Mouse (Mus musculus): ENCODE data around the gene Spata2l.
A peak's percentile ranks its signal among the peaks of the same experiment; 100 is the strongest.
"Not testable (repeated sequence)": the region's sequence is repeated elsewhere in the genome, so short reads cannot be mapped to it uniquely, and the experiment has no call there.

Spata2l gene

GRCm38 (mm10) chr8:123245543-123245942 lies 9.5 kb upstream of the Spata2l start:
- DNase-seq: no peak

DNA sequence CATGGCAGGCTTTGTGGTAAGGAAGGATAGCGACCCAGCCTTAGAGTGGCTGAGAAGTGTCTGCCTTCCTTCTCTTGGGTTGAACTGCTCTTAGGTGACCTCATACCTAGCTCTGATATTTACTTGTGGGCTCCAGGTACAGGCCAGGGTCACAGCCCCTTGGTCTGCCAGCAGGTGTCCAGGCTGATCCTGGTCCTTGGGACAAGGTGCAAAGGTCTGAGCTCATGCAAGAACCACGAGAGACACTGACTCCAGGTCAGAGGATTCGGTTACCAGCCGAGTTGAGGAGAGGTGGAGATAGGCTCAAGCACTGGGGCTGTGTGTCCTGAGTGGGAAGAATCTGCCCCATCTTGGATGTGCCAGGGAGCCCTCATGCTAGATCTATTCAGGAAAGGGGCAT lies 8.3 kb upstream of the Spata2l start:
- DNase-seq: no peak

DNA sequence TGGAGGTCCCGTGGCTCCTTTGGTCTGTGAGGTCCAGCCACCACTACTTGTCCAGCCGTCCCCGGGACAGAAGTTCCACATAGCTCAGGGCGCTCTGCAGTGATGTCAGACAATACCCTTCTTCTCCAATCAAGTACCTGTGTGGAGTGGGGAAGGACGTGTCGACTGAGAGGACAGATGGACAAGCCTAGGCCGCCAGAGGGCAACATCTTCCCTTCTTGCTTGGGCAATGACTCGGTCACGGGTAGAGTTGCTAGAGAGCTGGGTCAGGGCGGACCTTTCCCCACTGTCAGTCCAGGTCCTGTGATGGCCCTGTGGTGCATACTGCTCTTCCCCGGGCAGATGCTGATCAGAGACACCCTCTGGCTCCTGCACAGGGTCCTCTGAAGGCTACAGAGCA lies 7.0 kb upstream of the Spata2l start:
- DNase-seq: no peak

DNA sequence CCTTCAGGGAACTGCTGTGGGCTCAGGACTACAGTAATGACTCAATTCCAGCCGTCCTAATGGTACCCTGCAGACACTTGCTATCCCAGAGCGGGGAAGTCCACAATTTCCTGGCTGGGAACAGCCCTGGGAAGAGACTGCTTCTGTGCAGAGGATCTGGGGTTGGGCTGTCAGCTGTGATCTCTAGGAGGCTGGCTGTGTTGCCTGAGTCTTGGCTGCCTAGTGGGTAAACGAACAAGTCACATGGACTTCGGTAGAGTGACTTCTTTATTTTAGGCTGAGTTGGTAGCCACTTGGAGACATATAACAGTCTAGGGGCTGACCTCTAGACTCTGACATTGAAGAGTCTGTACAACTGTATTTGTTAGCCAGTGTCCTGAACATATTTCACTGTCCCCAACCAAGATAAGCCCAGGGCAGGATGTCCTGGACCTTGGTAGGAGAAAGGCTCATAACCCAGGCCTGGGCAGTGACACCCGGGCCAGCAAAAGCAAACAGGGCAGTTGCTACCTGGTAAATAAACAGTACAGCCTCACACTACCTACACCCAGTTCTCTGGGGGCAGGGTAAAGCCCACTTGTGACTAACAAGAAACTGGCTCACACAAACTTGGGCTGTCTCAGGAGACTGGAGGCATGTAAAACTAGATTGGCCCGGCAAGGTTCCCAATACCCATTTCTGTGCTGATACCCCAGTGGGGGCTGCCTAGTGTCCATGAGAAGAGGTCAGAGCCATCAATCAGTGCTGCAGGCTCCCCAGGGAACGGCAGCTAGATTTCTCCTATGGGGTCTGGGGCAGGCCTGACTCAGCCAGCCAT lies 6.3 kb upstream of the Spata2l start:
- no peak for DNase-seq

DNA sequence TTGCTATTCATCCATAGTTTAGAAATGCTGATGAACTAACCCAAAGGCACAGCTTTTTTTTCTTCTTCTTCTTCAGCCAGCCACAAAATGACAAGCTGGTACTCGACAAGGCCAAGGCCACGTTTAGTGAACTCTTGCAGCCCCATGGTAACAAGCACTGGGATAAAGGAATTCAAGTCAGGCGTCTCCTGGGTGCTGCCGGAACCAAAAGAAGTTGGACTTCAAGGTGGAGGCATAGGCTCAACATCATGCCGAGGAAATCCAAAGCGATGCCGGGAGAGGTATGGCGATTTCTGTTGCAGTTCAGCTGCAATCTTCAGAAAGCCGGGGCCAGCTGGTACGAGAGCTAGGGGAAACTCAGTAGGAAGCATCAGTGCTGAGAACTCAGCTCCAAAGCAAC lies 3.4 kb upstream of the Spata2l start:
- no peak for DNase-seq

DNA sequence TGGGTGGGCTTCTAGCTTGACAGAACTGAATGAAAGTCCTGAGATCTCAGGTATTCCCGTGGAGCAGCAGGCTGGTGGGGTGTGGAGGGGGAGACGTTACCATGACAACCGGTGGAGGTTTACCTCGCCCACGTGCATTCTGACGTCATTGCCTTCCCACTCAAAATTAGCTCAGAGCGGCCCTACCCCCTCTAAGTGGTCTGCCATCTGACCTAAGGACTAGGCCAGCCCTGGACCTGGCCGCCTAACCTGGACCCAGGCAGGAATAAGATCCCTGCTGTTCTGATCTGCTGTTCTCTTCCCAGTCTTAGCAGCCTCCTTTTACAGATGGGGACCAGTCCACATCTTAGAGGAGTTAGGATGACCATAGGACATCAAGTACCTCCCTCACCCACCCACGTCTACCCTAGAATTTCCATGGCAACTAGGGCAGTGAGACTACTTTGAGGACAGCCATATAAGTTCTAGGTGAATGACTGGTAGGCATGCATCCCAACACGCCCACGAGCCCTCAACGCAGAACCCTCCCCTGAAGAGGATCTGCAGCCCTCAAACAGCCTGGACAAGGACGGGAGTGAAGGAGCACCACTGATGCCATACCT lies 1.0 kb downstream of the Spata2l start:
- peak; percentile 42 to 43 for DNase-seq

GRCm38 (mm10) chr8:123233760-123234159 lies 2.3 kb downstream of the Spata2l start:
- no peak for DNase-seq

DNA sequence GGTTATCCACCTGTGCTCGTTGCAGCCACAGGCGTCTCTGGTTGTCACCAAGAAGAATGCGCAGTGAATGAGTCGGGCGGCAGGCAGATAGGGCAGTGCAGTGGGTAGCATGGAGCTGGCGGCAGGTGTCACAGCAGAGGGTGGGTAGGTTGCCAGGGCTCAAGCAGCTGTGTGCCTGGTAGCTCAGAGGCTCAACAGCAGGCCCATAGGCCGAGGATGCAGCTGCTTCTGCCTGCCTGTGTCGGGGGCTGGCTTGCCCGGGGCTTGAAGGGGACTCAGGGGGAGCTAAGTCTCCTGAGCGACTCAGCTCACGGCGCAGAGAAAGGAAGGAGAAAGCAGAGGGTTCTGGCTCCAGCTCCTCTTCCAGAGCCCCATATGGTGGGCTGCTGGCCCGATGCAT lies 2.7 kb downstream of the Spata2l start:
- DNase-seq: no peak

- DNase-seq: no peak
These were observed 3.5 kb downstream of the Spata2l start for GRCm38 (mm10) chr8:123232553-123232952.

- no peak for DNase-seq
These were observed 4.3 kb downstream of the Spata2l start for GRCm38 (mm10) chr8:123231742-123232141.

DNA sequence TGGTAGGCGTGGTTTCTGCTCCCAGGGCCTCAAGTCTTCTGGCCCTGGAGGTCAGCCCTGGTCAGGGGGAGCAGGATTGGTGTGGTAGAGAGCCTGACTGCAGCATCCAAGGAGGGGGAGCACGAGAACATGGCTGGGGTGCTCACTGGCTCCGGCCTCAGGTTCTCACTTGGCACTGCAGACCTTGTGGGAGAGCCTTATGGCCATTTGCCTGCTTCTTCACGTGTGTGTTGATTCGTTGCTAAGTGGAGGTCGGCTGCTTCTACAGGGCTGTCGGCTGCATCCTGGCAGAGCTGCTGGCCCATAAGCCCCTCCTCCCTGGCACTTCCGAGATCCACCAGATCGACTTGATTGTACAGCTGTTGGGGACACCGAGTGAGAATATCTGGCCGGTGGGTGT lies 5.7 kb downstream of the Spata2l start:
- DNase-seq: not testable (repeated sequence)

- no peak for DNase-seq
These were observed 7.6 kb downstream of the Spata2l start for GRCm38 (mm10) chr8:123228416-123228815.

GRCm38 (mm10) chr8:123224278-123225266 lies 11.5 kb downstream of the Spata2l start, which contains the start of gene Cdk10:
TSS of gene Cdk10 (plus strand) at chr8:123224842.
- peak; percentile 95 to 97 for DNase-seq

- DNase-seq: no peak
These were observed 15.1 kb downstream of the Spata2l start for GRCm38 (mm10) chr8:123220917-123221316.

- DNase-seq: no peak
These were observed 20.6 kb downstream of the Spata2l start for GRCm38 (mm10) chr8:123215430-123215829.

DNA sequence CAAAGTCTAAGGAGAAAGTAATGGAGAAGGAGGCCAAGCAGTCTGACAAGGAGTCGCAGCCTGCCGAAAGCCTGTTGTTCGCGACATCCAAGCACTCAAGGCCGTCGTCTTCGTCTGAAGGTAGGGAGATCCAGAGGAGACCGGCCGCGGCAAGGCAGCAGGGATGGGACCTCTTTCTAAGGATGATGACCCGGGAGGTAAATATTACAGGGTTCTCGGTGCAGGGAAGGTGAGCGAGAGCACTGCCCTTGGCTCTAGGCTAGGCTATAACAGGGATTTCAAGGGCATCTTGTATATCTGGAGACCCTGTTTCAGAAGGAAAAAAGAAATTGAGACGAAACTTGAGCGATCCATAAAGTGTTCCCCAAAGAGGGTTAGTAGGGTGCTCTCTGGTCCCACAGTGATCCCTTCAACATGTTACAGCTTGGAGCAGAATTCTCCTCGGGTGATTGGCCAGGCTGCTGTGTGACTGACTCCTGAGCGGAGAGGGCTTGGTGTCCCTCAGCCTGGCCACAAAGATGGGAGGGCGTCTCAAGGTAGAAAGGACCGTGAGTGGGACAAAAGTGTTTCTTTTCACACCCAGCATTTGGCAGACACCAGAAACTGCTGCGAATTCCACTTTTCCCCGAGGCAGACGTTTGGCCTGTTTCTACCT lies 22.8 kb downstream of the Spata2l start:
- DNase-seq: no peak

- DNase-seq: peak; percentile 84 to 85
These were observed 23.5 kb downstream of the Spata2l start, which contains the start of the genes Chmp1a and Spata33 for GRCm38 (mm10) chr8:123212321-123213117. TSS of gene Chmp1a (minus strand) at chr8:123212763. TSS of gene Spata33 (plus strand) at chr8:123212832.

DNA sequence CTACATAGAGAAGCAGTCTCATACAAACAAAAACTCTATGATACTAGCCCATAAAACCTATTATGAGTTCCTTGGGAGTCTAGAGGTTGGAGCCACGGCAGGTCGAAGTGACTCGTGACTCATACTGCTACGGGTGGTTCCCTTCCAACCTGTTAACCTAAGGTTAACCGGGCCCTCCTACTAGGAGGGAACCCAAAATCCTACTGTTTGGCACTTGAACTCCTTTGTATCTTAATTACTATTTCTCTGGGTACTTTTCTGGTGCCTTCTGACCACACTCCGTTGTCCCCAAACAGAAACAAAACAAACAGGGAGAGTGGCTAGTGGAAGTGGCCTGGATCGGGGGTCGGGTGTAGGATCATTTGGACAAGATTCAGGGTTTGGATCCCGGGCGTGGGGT lies 24.2 kb downstream of the Spata2l start:
- DNase-seq: no peak

DNA sequence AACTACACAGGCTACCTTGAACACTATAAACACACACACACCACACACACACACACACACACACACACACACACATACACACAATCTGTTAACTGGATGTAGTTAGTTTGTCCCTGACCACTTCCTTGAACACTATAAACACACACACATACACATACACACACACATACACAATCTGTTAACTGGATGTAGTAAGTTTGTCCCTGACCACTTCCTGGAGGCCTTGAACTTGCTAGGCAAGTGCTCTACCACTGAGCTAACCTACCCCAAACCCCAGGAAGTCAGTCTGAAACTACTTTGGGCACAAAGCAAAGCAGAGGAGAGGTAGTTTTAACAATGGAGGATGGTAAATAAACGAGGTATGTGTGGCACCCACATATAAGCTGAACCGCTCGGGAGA lies 32.5 kb downstream of the Spata2l start:
- DNase-seq: no peak

DNA sequence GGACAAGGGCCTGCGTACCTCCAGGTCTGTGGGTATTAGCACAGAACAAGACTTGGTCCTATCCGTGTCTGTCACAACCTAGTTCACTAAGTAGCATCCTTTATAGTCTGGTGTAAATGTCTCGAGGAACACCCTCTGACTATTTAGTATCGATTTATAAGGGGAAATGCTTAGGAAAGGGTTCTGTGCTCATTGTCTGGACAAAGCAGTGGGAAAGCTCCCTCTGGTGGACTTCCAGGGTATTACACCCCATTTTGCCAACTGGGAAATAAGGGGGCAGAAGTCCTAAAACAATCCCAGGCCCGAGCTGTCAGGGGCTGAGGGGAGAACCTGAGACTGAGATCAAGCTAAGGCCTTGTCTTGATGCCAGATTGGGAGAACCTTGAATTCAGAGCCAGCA lies 33.7 kb downstream of the Spata2l start:
- DNase-seq: peak; percentile 70 to 81

- no peak for DNase-seq
These were observed 36.2 kb downstream of the Spata2l start for GRCm38 (mm10) chr8:123199864-123200263.

GRCm38 (mm10) chr8:123197016-123197415 lies 39.0 kb downstream of the Spata2l start:
- not testable (repeated sequence) for DNase-seq
